Mouse (Mus musculus) intestine, postnatal 0 days (tissue): Measurements from ENCODE around the gene Slc9a3r2. TPM values are rescaled to one million over a fixed set of nuclear protein-coding genes. Genes with fewer than 3 reads are reported as not detected.

Experiments
- ATAC-seq: fragments of 200-750 bp; cut with Nextera tagmentation; 2 replicates; pipeline ENCODE4 v1.8.0; 2017; ENCODE audit warnings: mild to moderate bottlenecking, moderate TSS enrichment, moderate library complexity
- H3K27ac ChIP-seq: fragments of 300-500 bp; sonication (generic); 2 replicates; pipeline ENCODE4 v1.5.1; 2014; ENCODE audit warnings: mild to moderate bottlenecking, low read depth, low read length, moderate library complexity
- H3K27me3 ChIP-seq: fragments of 300-500 bp; sonication (generic); replicated peaks from 2 replicates; pipeline ENCODE4 v1.6.1; 2014; ENCODE audit warnings: low read length, mixed read lengths; ENCODE audit not compliant: control insufficient read depth, insufficient read depth
- H3K36me3 ChIP-seq: fragments of 300-500 bp; sonication (generic); 2 replicates; pipeline ENCODE4 v1.6.1; 2014; ENCODE audit warnings: mild to moderate bottlenecking, moderate library complexity; ENCODE audit not compliant: control insufficient read depth, insufficient read depth
- H3K4me1 ChIP-seq: fragments of 300-500 bp; sonication (generic); replicated peaks from 2 replicates; pipeline ENCODE4 v1.6.1; 2014; ENCODE audit warnings: antibody characterized with exemption, low read length, mixed read lengths; ENCODE audit not compliant: control insufficient read depth, insufficient read depth
- H3K4me2 ChIP-seq: fragments of 300-500 bp; sonication (generic); replicated peaks from 2 replicates; pipeline ENCODE4 v1.6.1; 2014; ENCODE audit warnings: low read depth, mild to moderate bottlenecking, moderate library complexity
- H3K4me3 ChIP-seq: fragments of 300-500 bp; sonication (generic); 2 replicates; pipeline ENCODE4 v1.5.1; 2014; ENCODE audit warnings: low read depth, low read length
- H3K9ac ChIP-seq: fragments of 300-500 bp; sonication (generic); 2 replicates; pipeline ENCODE4 v1.6.1; 2014; ENCODE audit warnings: mild to moderate bottlenecking, low read depth, low read length
- H3K9me3 ChIP-seq: fragments of 300-500 bp; sonication (generic); 2 replicates; pipeline ENCODE4 v1.6.1; 2016; ENCODE audit warnings: mixed run types; ENCODE audit not compliant: control insufficient read depth
- CTCF ChIP-seq: sonication (generic); IDR thresholded peaks from 2 replicates; pipeline ENCODE4 v1.5.1; 2016; ENCODE audit warnings: low read depth, mild to moderate bottlenecking, control low read depth, antibody characterized with exemption, moderate library complexity
- WGBS: fragments of 180-500 bp; shearing (Covaris S2); extraction: QIAGEN DNeasy Blood & Tissue Kit; methylation state at CpG from one replicate; pipeline ENCODE4 v1.1.7; 2014; 5-methylcytosine and 5-hydroxymethylcytosine counted together
- polyA plus RNA-seq: library from polyadenylated mRNA; unstranded; fragments of >200 nt; fragmentation: Nextera tagmentation; extraction: Ambion mirVana; gene quantifications from 2 replicates; pipeline ENCODE4 v1.2.1, GENCODE M21; 2015

Gene Slc9a3r2
- polyA plus RNA-seq, 1 experiment from 2014 or later: 26.5 TPM

- ATAC-seq: no peak
- H3K4me1 ChIP-seq: no peaks in the 10 kb centered on the region
- peaks cover 93% of the 10 kb centered on the region for H3K36me3 ChIP-seq
These were observed 32.4 kb downstream of the Slc9a3r2 start for GRCm38 (mm10) chr17:24617561-24618194.

GRCm38 (mm10) chr17:24610711-24611110, 39.4 kb downstream of the Slc9a3r2 start:
- peaks cover 68% of the 10 kb centered on the region for H3K36me3 ChIP-seq
- 70% methylated on average over 2 of the region's 2 CpGs for WGBS
- TF ChIP-seq CTCF: no peak
- no peak overlapping the region for H3K4me3 ChIP-seq
- H3K9me3 ChIP-seq: no peaks in the 10 kb centered on the region
- H3K27me3 ChIP-seq: no peaks in the 10 kb centered on the region
- ATAC-seq: no peak
- no peak overlapping the region for H3K4me2 ChIP-seq
- no peaks in the 10 kb centered on the region for H3K4me1 ChIP-seq
- H3K27ac ChIP-seq: no peak overlapping the region
- no peak overlapping the region for H3K9ac ChIP-seq

More at GRCm38 (mm10) chr17:24617561-24618194, 32.4 kb downstream of the Slc9a3r2 start:
- Histone ChIP-seq H3K27ac (no peak overlapping the region), H3K9ac (no peak overlapping the region), H3K4me2 (no peak overlapping the region), H3K4me3 (no peak overlapping the region), H3K9me3 (no peaks in the 10 kb centered on the region), H3K27me3 (no peaks in the 10 kb centered on the region)
- 80% methylated on average over 14 of the region's 14 CpGs for WGBS
- TF ChIP-seq CTCF: peak; percentile 22; the same call in 1 of the 2 replicates

GRCm38 (mm10) chr17:24608874-24609273, 41.3 kb downstream of the Slc9a3r2 start:
- TF ChIP-seq CTCF: no peak
- H3K27ac ChIP-seq: no peak overlapping the region
- no peaks in the 10 kb centered on the region for H3K27me3 ChIP-seq
- H3K4me3 ChIP-seq: no peak overlapping the region
- no peak overlapping the region for H3K9ac ChIP-seq
- H3K4me1 ChIP-seq: no peaks in the 10 kb centered on the region
- peaks cover 68% of the 10 kb centered on the region for H3K36me3 ChIP-seq
- WGBS: 94% methylated on average over 8 of the region's 8 CpGs
- no peak overlapping the region for H3K4me2 ChIP-seq
- no peak for ATAC-seq
- H3K9me3 ChIP-seq: no peaks in the 10 kb centered on the region

- 93% methylated on average over 4 of the region's 4 CpGs for WGBS
- TF ChIP-seq CTCF: no peak
These were observed 41.8 kb downstream of the Slc9a3r2 start for GRCm38 (mm10) chr17:24608370-24608769.

GRCm38 (mm10) chr17:24604557-24604956, 45.6 kb downstream of the Slc9a3r2 start:
- no peak overlapping the region for H3K4me2 ChIP-seq
- H3K9ac ChIP-seq: no peak overlapping the region
- H3K27ac ChIP-seq: no peak overlapping the region
- H3K27me3 ChIP-seq: no peaks in the 10 kb centered on the region
- H3K4me3 ChIP-seq: no peak overlapping the region
- 93% methylated on average over 3 of the region's 3 CpGs for WGBS
- TF ChIP-seq CTCF: no peak
- H3K9me3 ChIP-seq: no peaks in the 10 kb centered on the region
- peaks cover 84% of the 10 kb centered on the region for H3K36me3 ChIP-seq
- ATAC-seq: no peak
- H3K4me1 ChIP-seq: no peaks in the 10 kb centered on the region

More at GRCm38 (mm10) chr17:24608370-24608769, 41.8 kb downstream of the Slc9a3r2 start:
- H3K9me3 ChIP-seq: no peaks in the 10 kb centered on the region
- no peak for ATAC-seq
- H3K4me3 ChIP-seq: no peak overlapping the region
- H3K4me1 ChIP-seq: no peaks in the 10 kb centered on the region
- H3K27ac ChIP-seq: no peak overlapping the region
- H3K27me3 ChIP-seq: no peaks in the 10 kb centered on the region
- H3K36me3 ChIP-seq: peaks cover 64% of the 10 kb centered on the region
- H3K9ac ChIP-seq: no peak overlapping the region
- no peak overlapping the region for H3K4me2 ChIP-seq

GRCm38 (mm10) chr17:24603961-24604360, 46.2 kb downstream of the Slc9a3r2 start:
- no peaks in the 10 kb centered on the region for H3K27me3 ChIP-seq
- no peak for TF ChIP-seq CTCF
- 95% methylated on average over 8 of the region's 8 CpGs for WGBS
- peaks cover 89% of the 10 kb centered on the region for H3K36me3 ChIP-seq
- no peak overlapping the region for H3K27ac ChIP-seq
- no peak overlapping the region for H3K4me2 ChIP-seq
- no peaks in the 10 kb centered on the region for H3K4me1 ChIP-seq
- no peak overlapping the region for H3K4me3 ChIP-seq
- H3K9ac ChIP-seq: no peak overlapping the region
- ATAC-seq: no peak
- no peaks in the 10 kb centered on the region for H3K9me3 ChIP-seq
